Mouse (Mus musculus) cerebellum, postnatal 36 days (tissue): Measurements from ENCODE around the gene Taf8.

Experiments
- DNase-seq, 2 experiments: peaks; one replicate each; pipeline ENCODE4 v3.0.0; 2021 to 2022; ENCODE audit warnings: mixed read lengths in 2 of 2

Taf8 gene

GRCm38 (mm10) chr17:47479887-47480286 lies 22.2 kb downstream of the Taf8 start:
- DNase-seq = no peak

- no peak for DNase-seq
Measured at GRCm38 (mm10) chr17:47475714-47476113, 26.4 kb downstream of the Taf8 start.

GRCm38 (mm10) chr17:47475181-47475580 lies 26.9 kb downstream of the Taf8 start:
- no peak for DNase-seq

- no peak for DNase-seq
Measured at GRCm38 (mm10) chr17:47474250-47474649, 27.8 kb downstream of the Taf8 start.

- DNase-seq = peak; percentile 38 to 45
Measured at GRCm38 (mm10) chr17:47473434-47473974, 28.6 kb downstream of the Taf8 start.

- no peak for DNase-seq
Measured at GRCm38 (mm10) chr17:47472435-47473350, 29.4 kb downstream of the Taf8 start.

- peak; percentile 70 to 73 for DNase-seq
Measured at GRCm38 (mm10) chr17:47470686-47471085, 31.4 kb downstream of the Taf8 start.

- peak; percentile 66 to 71 for DNase-seq
Measured at GRCm38 (mm10) chr17:47470121-47470520, 32.0 kb downstream of the Taf8 start.

- no peak for DNase-seq
Measured at GRCm38 (mm10) chr17:47469642-47470041, 32.5 kb downstream of the Taf8 start.

- DNase-seq = no peak
Measured at GRCm38 (mm10) chr17:47468466-47468865, 33.6 kb downstream of the Taf8 start.

- DNase-seq = no peak
Measured at GRCm38 (mm10) chr17:47468063-47468462, 34.0 kb downstream of the Taf8 start.

- DNase-seq = no peak
Measured at GRCm38 (mm10) chr17:47467659-47468058, 34.4 kb downstream of the Taf8 start.

- no peak for DNase-seq
Measured at GRCm38 (mm10) chr17:47466284-47466683, 35.8 kb downstream of the Taf8 start.

- DNase-seq = no peak
Measured at GRCm38 (mm10) chr17:47465016-47465415, 37.1 kb downstream of the Taf8 start.

GRCm38 (mm10) chr17:47464248-47464965 lies 37.7 kb downstream of the Taf8 start:
- no peak for DNase-seq

- DNase-seq = no peak
Measured at GRCm38 (mm10) chr17:47462728-47463388, 39.2 kb downstream of the Taf8 start.

GRCm38 (mm10) chr17:47462209-47462608 lies 39.9 kb downstream of the Taf8 start:
- no peak for DNase-seq

GRCm38 (mm10) chr17:47461688-47462087 lies 40.4 kb downstream of the Taf8 start:
- DNase-seq = no peak

- DNase-seq = no peak
Measured at GRCm38 (mm10) chr17:47459341-47459919, 42.7 kb downstream of the Taf8 start.

GRCm38 (mm10) chr17:47458936-47459335 lies 43.2 kb downstream of the Taf8 start:
- DNase-seq = no peak

- DNase-seq = no peak
Measured at GRCm38 (mm10) chr17:47458310-47458709, 43.8 kb downstream of the Taf8 start.

GRCm38 (mm10) chr17:47454675-47455074 lies 47.4 kb downstream of the Taf8 start:
- no peak for DNase-seq

GRCm38 (mm10) chr17:47452886-47453285 lies 49.2 kb downstream of the Taf8 start:
- no peak for DNase-seq
